Mouse (Mus musculus) intestine, postnatal 0 days (tissue): Measurements from ENCODE around the gene Pdia6. TPM values are rescaled to one million over a fixed set of nuclear protein-coding genes. Genes with fewer than 3 reads are reported as not detected.

Experiments
- ATAC-seq: fragments of 200-750 bp; cut with Nextera tagmentation; 2 replicates; pipeline ENCODE4 v1.8.0; 2017; ENCODE audit warnings: mild to moderate bottlenecking, moderate TSS enrichment, moderate library complexity
- H3K27ac ChIP-seq: fragments of 300-500 bp; sonication (generic); 2 replicates; pipeline ENCODE4 v1.5.1; 2014; ENCODE audit warnings: mild to moderate bottlenecking, low read depth, low read length, moderate library complexity
- H3K27me3 ChIP-seq: fragments of 300-500 bp; sonication (generic); replicated peaks from 2 replicates; pipeline ENCODE4 v1.6.1; 2014; ENCODE audit warnings: low read length, mixed read lengths; ENCODE audit not compliant: control insufficient read depth, insufficient read depth
- H3K36me3 ChIP-seq: fragments of 300-500 bp; sonication (generic); 2 replicates; pipeline ENCODE4 v1.6.1; 2014; ENCODE audit warnings: mild to moderate bottlenecking, moderate library complexity; ENCODE audit not compliant: control insufficient read depth, insufficient read depth
- H3K4me1 ChIP-seq: fragments of 300-500 bp; sonication (generic); replicated peaks from 2 replicates; pipeline ENCODE4 v1.6.1; 2014; ENCODE audit warnings: antibody characterized with exemption, low read length, mixed read lengths; ENCODE audit not compliant: control insufficient read depth, insufficient read depth
- H3K4me2 ChIP-seq: fragments of 300-500 bp; sonication (generic); replicated peaks from 2 replicates; pipeline ENCODE4 v1.6.1; 2014; ENCODE audit warnings: low read depth, mild to moderate bottlenecking, moderate library complexity
- H3K4me3 ChIP-seq: fragments of 300-500 bp; sonication (generic); 2 replicates; pipeline ENCODE4 v1.5.1; 2014; ENCODE audit warnings: low read depth, low read length
- H3K9ac ChIP-seq: fragments of 300-500 bp; sonication (generic); 2 replicates; pipeline ENCODE4 v1.6.1; 2014; ENCODE audit warnings: mild to moderate bottlenecking, low read depth, low read length
- H3K9me3 ChIP-seq: fragments of 300-500 bp; sonication (generic); 2 replicates; pipeline ENCODE4 v1.6.1; 2016; ENCODE audit warnings: mixed run types; ENCODE audit not compliant: control insufficient read depth
- CTCF ChIP-seq: sonication (generic); IDR thresholded peaks from 2 replicates; pipeline ENCODE4 v1.5.1; 2016; ENCODE audit warnings: low read depth, mild to moderate bottlenecking, control low read depth, antibody characterized with exemption, moderate library complexity
- WGBS: fragments of 180-500 bp; shearing (Covaris S2); extraction: QIAGEN DNeasy Blood & Tissue Kit; methylation state at CpG from one replicate; pipeline ENCODE4 v1.1.7; 2014; 5-methylcytosine and 5-hydroxymethylcytosine counted together
- polyA plus RNA-seq: library from polyadenylated mRNA; unstranded; fragments of >200 nt; fragmentation: Nextera tagmentation; extraction: Ambion mirVana; gene quantifications from 2 replicates; pipeline ENCODE4 v1.2.1, GENCODE M21; 2015

Gene Pdia6
- polyA plus RNA-seq, 1 experiment from 2014 or later: 184 TPM

DNA sequence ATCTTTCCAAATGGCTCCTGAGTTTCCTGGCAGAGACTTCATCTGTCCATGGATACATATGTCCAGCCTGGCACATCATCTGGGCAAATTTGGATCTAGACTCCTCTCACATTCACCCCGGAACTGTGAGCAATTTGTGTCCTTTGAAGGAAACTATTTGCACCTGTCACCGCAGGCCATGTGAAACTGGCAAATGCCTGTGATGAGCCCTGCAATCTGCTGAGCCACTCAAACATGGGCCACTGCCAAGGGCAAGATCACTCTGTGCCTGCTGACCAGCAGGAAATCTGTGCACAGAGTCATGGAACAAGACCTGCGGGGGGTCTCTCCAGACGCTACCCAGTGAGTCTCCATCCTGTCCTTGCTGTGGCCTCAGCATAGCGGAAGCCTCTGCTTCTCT is 41.3 kb upstream of the Pdia6 start:
- H3K27ac ChIP-seq: no peak overlapping the region
- no peak overlapping the region for H3K9ac ChIP-seq
- H3K4me1 ChIP-seq: no peaks in the 10 kb centered on the region
- H3K27me3 ChIP-seq: no peaks in the 10 kb centered on the region
- no peak for ATAC-seq
- H3K4me3 ChIP-seq: no peak overlapping the region
- no peak for TF ChIP-seq CTCF
- no peaks in the 10 kb centered on the region for H3K36me3 ChIP-seq
- 80% methylated on average over 5 of the region's 5 CpGs for WGBS
- H3K9me3 ChIP-seq: no peaks in the 10 kb centered on the region
- no peak overlapping the region for H3K4me2 ChIP-seq

DNA sequence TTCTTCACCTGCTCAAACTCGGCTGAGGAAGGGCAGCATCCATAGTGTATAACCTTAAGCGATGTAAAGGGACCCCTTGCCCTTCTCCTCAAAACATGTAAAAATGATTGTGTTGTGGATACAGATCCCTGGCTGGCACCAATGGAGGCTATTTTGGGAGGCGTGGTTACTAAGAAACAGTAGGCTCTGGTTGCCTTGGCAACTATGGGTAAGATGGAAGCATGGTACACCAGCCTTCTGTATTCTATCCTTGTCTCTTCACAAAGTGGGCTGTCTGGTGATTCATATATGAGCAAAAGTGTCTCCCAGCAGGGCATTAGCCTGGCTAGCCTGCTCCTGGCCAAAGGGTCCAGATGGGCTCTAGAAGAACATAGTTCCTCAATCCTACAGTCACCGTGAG is 38.4 kb upstream of the Pdia6 start:
- no peak overlapping the region for H3K9ac ChIP-seq
- WGBS: 82% methylated on average over 4 of the region's 4 CpGs
- H3K4me2 ChIP-seq: no peak overlapping the region
- H3K36me3 ChIP-seq: no peaks in the 10 kb centered on the region
- no peak for ATAC-seq
- H3K4me3 ChIP-seq: no peak overlapping the region
- H3K9me3 ChIP-seq: no peaks in the 10 kb centered on the region
- no peaks in the 10 kb centered on the region for H3K4me1 ChIP-seq
- TF ChIP-seq CTCF: no peak
- H3K27me3 ChIP-seq: no peaks in the 10 kb centered on the region
- no peak overlapping the region for H3K27ac ChIP-seq

DNA sequence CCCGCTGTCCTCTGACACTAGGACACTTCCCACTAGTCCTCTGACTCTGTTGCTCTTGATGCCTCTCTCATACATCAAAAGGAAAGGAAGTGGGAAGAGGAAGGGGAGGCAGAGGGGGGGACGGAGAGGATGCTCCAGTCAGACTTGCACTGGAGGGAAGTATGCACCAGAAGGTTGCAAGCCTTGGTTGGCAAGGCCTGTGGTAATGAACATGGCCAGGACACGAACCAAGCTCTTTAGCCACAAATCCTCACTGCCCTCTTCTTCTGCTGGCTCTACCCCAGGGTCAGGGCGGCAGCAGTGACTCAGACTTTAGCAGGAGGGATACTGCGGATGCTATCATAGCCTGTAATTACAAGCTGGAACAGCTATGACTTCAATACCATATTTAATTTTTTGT is 35.8 kb upstream of the Pdia6 start:
- ATAC-seq: no peak
- 75% methylated on average over 5 of the region's 5 CpGs for WGBS
- TF ChIP-seq CTCF: no peak

DNA sequence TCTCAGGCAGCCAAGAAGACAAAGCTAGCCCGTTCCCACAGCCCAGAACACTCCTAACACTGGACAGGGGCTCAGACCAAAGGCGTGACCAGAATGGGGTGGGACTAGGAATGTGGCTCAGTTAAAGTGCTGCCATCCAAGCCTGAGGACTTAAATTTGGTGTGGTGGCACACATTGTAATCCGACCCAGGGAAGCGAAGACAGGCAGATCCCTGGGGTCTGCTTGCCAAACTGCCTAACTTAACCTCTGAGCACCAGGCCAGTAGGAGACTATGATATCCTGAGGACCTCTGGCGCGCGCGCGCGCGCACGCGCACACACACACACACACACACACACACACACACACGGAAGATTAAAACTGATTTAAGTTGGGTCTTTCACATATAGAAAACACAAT is 34.8 kb upstream of the Pdia6 start:
- no peak for TF ChIP-seq CTCF
- Histone ChIP-seq H3K4me3 (no peak overlapping the region), H3K4me1 (no peaks in the 10 kb centered on the region), H3K9me3 (no peaks in the 10 kb centered on the region), H3K4me2 (no peak overlapping the region), H3K36me3 (no peaks in the 10 kb centered on the region), H3K9ac (no peak overlapping the region), H3K27me3 (no peaks in the 10 kb centered on the region), H3K27ac (no peak overlapping the region)
- ATAC-seq: no peak
- 84% methylated on average over 14 of the region's 14 CpGs for WGBS

More for the DNA sequence above, 35.8 kb upstream of the Pdia6 start:
- Histone ChIP-seq H3K27ac (no peak overlapping the region), H3K27me3 (no peaks in the 10 kb centered on the region), H3K4me2 (no peak overlapping the region), H3K9me3 (no peaks in the 10 kb centered on the region), H3K4me3 (no peak overlapping the region), H3K4me1 (no peaks in the 10 kb centered on the region), H3K9ac (no peak overlapping the region), H3K36me3 (no peaks in the 10 kb centered on the region)

DNA sequence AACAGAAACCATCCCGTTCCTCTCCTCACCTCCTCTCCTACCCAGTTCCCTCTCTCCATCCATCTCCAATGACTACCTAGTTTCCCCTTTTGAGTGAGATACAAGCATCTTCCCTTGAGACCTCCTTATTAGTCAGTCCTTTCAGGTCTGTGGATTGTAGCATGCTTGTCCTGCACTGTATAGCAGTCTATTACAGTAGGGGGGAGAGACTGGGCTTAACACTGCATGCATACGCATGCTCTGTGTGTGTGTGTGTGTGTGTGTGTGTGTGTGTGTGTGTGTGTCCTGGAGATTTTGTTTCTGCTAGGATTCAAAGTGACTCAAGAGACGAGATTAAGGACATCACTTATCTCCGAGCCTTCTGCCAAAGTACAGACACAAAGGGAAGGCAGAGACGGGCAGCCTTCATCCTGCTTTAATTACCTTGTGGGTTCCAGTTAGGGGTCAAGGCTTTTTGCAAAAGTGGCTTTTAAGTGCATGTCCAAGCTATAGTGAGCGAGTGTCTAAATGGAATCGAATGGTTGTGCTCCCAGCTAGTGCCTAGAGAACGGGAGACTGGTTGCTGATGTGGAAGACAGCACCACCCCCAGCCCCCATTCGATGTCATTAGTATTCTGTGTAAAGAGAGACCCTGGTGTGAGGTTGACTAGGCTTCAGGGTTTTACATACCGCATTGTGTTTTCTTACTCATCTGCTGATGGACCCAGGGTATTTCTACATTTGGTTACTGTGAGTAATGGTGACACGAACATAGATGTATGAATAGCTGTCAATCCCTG is 30.6 kb upstream of the Pdia6 start:
- Histone ChIP-seq H3K9me3 (no peaks in the 10 kb centered on the region), H3K4me2 (no peak overlapping the region), H3K4me1 (no peaks in the 10 kb centered on the region), H3K36me3 (no peaks in the 10 kb centered on the region), H3K27ac (no peak overlapping the region), H3K9ac (no peak overlapping the region), H3K4me3 (no peak overlapping the region), H3K27me3 (no peaks in the 10 kb centered on the region)
- no peak for TF ChIP-seq CTCF
- 50% methylated on average over 11 of the region's 11 CpGs for WGBS
- no peak for ATAC-seq

DNA sequence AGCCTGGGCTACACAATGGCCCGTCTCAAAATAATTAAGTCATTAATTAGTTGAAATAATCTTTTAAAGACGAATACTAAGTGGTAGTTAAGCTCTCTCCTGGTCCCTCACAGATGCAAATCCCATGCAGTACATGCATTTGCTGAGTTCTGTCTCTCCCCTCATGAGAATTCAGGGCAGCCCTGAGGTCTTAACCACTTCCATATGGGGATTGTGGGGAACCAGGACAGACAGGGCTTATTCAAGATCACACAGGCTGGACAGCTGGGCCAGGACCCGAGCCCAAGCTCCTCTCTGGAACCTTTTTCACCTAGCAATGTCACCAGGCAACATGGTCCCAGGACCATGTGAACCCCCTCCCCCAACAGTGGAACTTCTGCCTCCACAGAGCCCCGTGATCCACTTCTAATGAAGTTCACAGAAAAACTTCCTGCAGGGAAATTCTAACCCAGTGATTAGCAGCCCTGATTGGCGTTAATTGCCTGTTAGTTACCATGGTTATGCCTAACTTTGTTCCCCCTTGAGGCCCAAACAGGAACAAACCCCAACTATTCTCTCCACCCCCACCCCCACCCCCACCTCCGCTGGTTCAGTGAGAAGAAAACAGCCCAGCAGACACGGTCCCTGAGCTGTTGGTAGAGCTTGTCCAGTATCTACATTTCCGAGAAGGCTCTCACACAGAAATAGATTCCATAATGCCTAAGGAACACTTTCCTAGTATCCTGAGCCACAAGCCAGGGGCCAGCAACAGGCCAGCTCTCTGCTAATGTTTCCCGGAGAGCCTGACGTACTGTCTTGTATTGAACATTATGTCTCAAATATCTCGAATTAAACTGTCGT is 27.5 kb upstream of the Pdia6 start:
- H3K9ac ChIP-seq: no peak overlapping the region
- 58% methylated on average over 12 of the region's 12 CpGs for WGBS
- H3K27me3 ChIP-seq: no peaks in the 10 kb centered on the region
- H3K4me1 ChIP-seq: no peaks in the 10 kb centered on the region
- no peak overlapping the region for H3K27ac ChIP-seq
- TF ChIP-seq CTCF: no peak
- ATAC-seq: no peak
- H3K36me3 ChIP-seq: no peaks in the 10 kb centered on the region
- no peak overlapping the region for H3K4me3 ChIP-seq
- H3K9me3 ChIP-seq: no peaks in the 10 kb centered on the region
- H3K4me2 ChIP-seq: no peak overlapping the region
